Mouse (Mus musculus): ENCODE results near the gene Gm11009.
"Not testable (repeated sequence)": the region's sequence is repeated elsewhere in the genome, so short reads cannot be mapped to it uniquely, and the experiment has no call there.

GRCm38 (mm10) chr2:176319394-176319793 is at the start of gene Gm11009:
- not testable (repeated sequence) for TF ChIP-seq CTCF (IDR thresholded peaks at IDR 0.05; ENCODE audit: extremely low read depth, insufficient read length, insufficient replicate concordance, low read depth, low read length); POLR2A (IDR thresholded peaks at IDR 0.05; ENCODE audit: low read depth, low read length)

Data from small intestine, adult 2 months (tissue).